Mouse (Mus musculus) lung, postnatal 0 days (tissue): ENCODE results near the gene Slc22a4.

Experiments
- CTCF ChIP-seq: IDR thresholded peaks from 2 replicates; pipeline ENCODE4 v1.5.1; 2016; ENCODE audit warnings: antibody characterized with exemption, mild to moderate bottlenecking
- EP300 ChIP-seq: IDR thresholded peaks from 2 replicates; pipeline ENCODE4 v1.6.1; 2016; ENCODE audit warnings: antibody characterized with exemption, mild to moderate bottlenecking, control low read depth

DNA sequence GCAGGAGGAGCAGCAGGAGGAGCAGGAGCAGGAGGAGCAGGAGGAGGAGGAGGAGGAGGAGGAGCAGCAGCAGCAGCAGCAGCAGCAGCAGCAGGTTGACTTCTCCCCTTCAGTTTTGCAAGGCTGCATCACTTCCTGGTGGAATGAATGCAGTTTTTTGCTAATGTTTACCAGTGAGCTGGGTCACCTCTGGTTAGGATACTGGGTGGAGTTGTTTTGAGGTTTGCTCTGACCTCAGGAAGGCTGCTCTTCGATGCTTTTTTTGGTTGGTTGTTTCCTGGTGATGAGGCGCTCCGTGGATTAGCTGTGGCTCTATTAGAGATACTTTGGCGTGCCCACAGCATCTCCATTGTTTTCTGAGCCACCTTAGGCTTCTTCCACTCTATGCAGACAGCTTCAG, 10.3 kb downstream of the Slc22a4 start:
- no peak for TF ChIP-seq CTCF
- TF ChIP-seq EP300, result no peak
